Mouse (Mus musculus) heart, postnatal 4 days (tissue): ENCODE data around the gene Sec14l4. TPM values are rescaled to one million over a fixed set of nuclear protein-coding genes. Genes with fewer than 3 reads are reported as not detected.

ENCODE experiments used
- DNase-seq: peaks from one replicate; pipeline ENCODE4 v3.0.0; 2021
- total RNA-seq, 2 experiments: library from RNA; stranded (reverse); gene quantifications; 2 replicates each; pipeline ENCODE4 v1.2.3; 2021

The Sec14l4 gene
- total RNA-seq, 2 experiments from 2014 or later: not detected

GRCm38 (mm10) chr11:4078267-4078933 lies 47.1 kb downstream of the Sec14l4 start:
- no peak for DNase-seq

GRCm38 (mm10) chr11:4080219-4080618 lies 49.0 kb downstream of the Sec14l4 start:
- DNase-seq: peak; percentile 58

- peak; percentile 70 for DNase-seq
These were observed 52.2 kb downstream of the Sec14l4 start for GRCm38 (mm10) chr11:4083316-4084078.

GRCm38 (mm10) chr11:4086246-4086645 lies 55.0 kb downstream of the Sec14l4 start:
- DNase-seq: no peak

- no peak for DNase-seq
These were observed 56.0 kb downstream of the Sec14l4 start for GRCm38 (mm10) chr11:4087267-4087666.

GRCm38 (mm10) chr11:4093459-4094377 lies 62.5 kb downstream of the Sec14l4 start:
- no peak for DNase-seq

GRCm38 (mm10) chr11:4094378-4095170 lies 63.3 kb downstream of the Sec14l4 start:
- DNase-seq: peak; percentile 77

- peak; percentile 71 for DNase-seq
These were observed 64.2 kb downstream of the Sec14l4 start, which contains the start of gene Mtfp1 for GRCm38 (mm10) chr11:4095171-4096053. Mtfp1 (minus strand) TSS chr11:4095445.

- DNase-seq: peak; percentile 98
These were observed 65.1 kb downstream of the Sec14l4 start for GRCm38 (mm10) chr11:4096054-4096984.

- DNase-seq: no peak
These were observed 65.9 kb downstream of the Sec14l4 start for GRCm38 (mm10) chr11:4097091-4097621.

Other genes with a start within 250 kb of the Sec14l4 start
- gene Osbp2, start 167.6 kb upstream of the Sec14l4 start, total RNA-seq: 1 to 10 TPM; 5.4 to 6.1 TPM
- gene 4921536K21Rik, start 136.4 kb upstream of the Sec14l4 start, total RNA-seq: under 1 TPM; 0.14 to 0.17 TPM
- gene Dusp18, start 136.2 kb upstream of the Sec14l4 start, total RNA-seq: 10 to 100 TPM; 21.5 to 24.4 TPM
- gene Slc35e4, start 116.8 kb upstream of the Sec14l4 start, total RNA-seq: 1 to 10 TPM; 3.6 to 4.0 TPM
- gene Tcn2, start 99.3 kb upstream of the Sec14l4 start, total RNA-seq: 10 to 100 TPM; 38.8 to 40.6 TPM
- 10 to 100 TPM; 41.0 to 42.0 TPM for gene Pes1, start 67.5 kb upstream of the Sec14l4 start, total RNA-seq
- not detected for gene 4930556J24Rik, start 54.7 kb upstream of the Sec14l4 start, total RNA-seq
- under 1 TPM; 0.14 to 0.23 TPM for gene Gal3st1, start 47.8 kb upstream of the Sec14l4 start, total RNA-seq
- not detected for gene Sec14l3, start 33.4 kb downstream of the Sec14l4 start, total RNA-seq
- gene Mtfp1, start 64.0 kb downstream of the Sec14l4 start, total RNA-seq: 10 to 100 TPM; 46.3 to 52.0 TPM
- gene Sec14l2, start 92.0 kb downstream of the Sec14l4 start, total RNA-seq: 1 to 10 TPM in 1 of 2 experiments, under 1 TPM in 1; 0.91 to 1.1 TPM
- 10 to 100 TPM; 17.5 to 18.3 TPM for gene Rnf215, start 103.7 kb downstream of the Sec14l4 start, total RNA-seq
- gene Ccdc157, start 128.8 kb downstream of the Sec14l4 start, total RNA-seq: 1 to 10 TPM; 5.8 to 6.5 TPM
- gene Sf3a1, start 128.9 kb downstream of the Sec14l4 start, total RNA-seq: 10 to 100 TPM; 56.6 to 56.9 TPM
- 10 to 100 TPM; 10.9 to 11.8 TPM for gene Tbc1d10a, start 155.3 kb downstream of the Sec14l4 start, total RNA-seq
- gene Castor1, start 186.8 kb downstream of the Sec14l4 start, total RNA-seq: 1 to 10 TPM; 4.7 to 5.1 TPM
- under 1 TPM in 1 of 2 experiments, not detected in 1; 0.14 TPM for gene Osm, start 205.0 kb downstream of the Sec14l4 start, total RNA-seq
- gene Lif, start 226.1 kb downstream of the Sec14l4 start, total RNA-seq: 1 to 10 TPM; 1.8 to 2.0 TPM